Mouse (Mus musculus): ENCODE measurements around the gene Stk38.

- TF ChIP-seq CTCF (IDR thresholded peaks at IDR 0.05; ENCODE audit: extremely low read depth, insufficient read depth, low read length) (no peak), POLR2A (IDR thresholded peaks at IDR 0.05; ENCODE audit: extremely low read depth, insufficient read depth, low read length) (no peak)
Measured at GRCm38 (mm10) chr17:28979091-28979490, 28.7 kb downstream of the Stk38 start.
